Mouse (Mus musculus) bone marrow, adult 2 months (tissue): Measurements from ENCODE around the gene Gas6. TPM values are rescaled to one million over a fixed set of nuclear protein-coding genes. Genes with fewer than 3 reads are reported as not detected.

ENCODE experiments used
- H3K27ac ChIP-seq: fragments of 200-500 bp; 2 replicates; pipeline ENCODE4 v1.5.1; 2012; ENCODE audit warnings: low read depth, mild to moderate bottlenecking, control low read depth, inconsistent platforms, low read length; ENCODE audit not compliant: control insufficient read depth, poor library complexity, insufficient read depth
- H3K4me1 ChIP-seq: fragments of 200-500 bp; 2 replicates; pipeline ENCODE4 v1.6.1; 2011; ENCODE audit warnings: low read length; ENCODE audit not compliant: control insufficient read depth, insufficient read depth
- H3K4me3 ChIP-seq: fragments of 200-500 bp; replicated peaks from 2 replicates; pipeline ENCODE3; 2011; ENCODE audit warnings: mild to moderate bottlenecking, low read depth, low read length, control low read depth; ENCODE audit not compliant: control insufficient read depth
- CTCF ChIP-seq: fragments of 200-500 bp; IDR thresholded peaks from 2 replicates; pipeline ENCODE4 v1.5.1; 2011; ENCODE audit warnings: low read length, control low read depth; ENCODE audit not compliant: control insufficient read depth, insufficient read depth
- POLR2A ChIP-seq: fragments of 200-500 bp; IDR thresholded peaks from 2 replicates; pipeline ENCODE4 v1.6.1; 2011; ENCODE audit warnings: low read depth, mild to moderate bottlenecking, control low read depth, low read length, borderline replicate concordance; ENCODE audit not compliant: control insufficient read depth
- WGBS: fragments of 180-500 bp; shearing (Covaris S2); methylation state at CpG from one replicate; pipeline ENCODE4 v1.1.7; 2018; 5-methylcytosine and 5-hydroxymethylcytosine counted together
- polyA plus RNA-seq: library from polyadenylated mRNA; stranded (reverse); fragments of >200 nt; gene quantifications from 2 replicates; pipeline ENCODE4 v1.2.4, GENCODE M21; 2011; ENCODE audit warnings: low replicate concordance; ENCODE audit not compliant: missing spikeins, insufficient read depth, insufficient read length

Gas6 gene
- polyA plus RNA-seq, 1 experiment = 50.8 TPM

- no peak overlapping the region for H3K27ac ChIP-seq
- H3K4me3 ChIP-seq = no peak overlapping the region
- TF ChIP-seq POLR2A (no peak), CTCF (no peak)
- no peaks in the 10 kb centered on the region; the same call in 1 of the 2 replicates for H3K4me1 ChIP-seq
- 63% methylated on average over 6 of the region's 6 CpGs for WGBS
Measured at GRCm38 (mm10) chr8:13512677-13513076, 18.4 kb upstream of the Gas6 start.

- Histone ChIP-seq H3K4me1 (no peaks in the 10 kb centered on the region; the same call in 1 of the 2 replicates), H3K4me3 (no peak overlapping the region), H3K27ac (no peak overlapping the region)
- TF ChIP-seq CTCF = no peak
- no peak for TF ChIP-seq POLR2A
- 84% methylated on average over 5 of the region's 5 CpGs for WGBS
Measured at GRCm38 (mm10) chr8:13512016-13512415, 17.7 kb upstream of the Gas6 start.

DNA sequence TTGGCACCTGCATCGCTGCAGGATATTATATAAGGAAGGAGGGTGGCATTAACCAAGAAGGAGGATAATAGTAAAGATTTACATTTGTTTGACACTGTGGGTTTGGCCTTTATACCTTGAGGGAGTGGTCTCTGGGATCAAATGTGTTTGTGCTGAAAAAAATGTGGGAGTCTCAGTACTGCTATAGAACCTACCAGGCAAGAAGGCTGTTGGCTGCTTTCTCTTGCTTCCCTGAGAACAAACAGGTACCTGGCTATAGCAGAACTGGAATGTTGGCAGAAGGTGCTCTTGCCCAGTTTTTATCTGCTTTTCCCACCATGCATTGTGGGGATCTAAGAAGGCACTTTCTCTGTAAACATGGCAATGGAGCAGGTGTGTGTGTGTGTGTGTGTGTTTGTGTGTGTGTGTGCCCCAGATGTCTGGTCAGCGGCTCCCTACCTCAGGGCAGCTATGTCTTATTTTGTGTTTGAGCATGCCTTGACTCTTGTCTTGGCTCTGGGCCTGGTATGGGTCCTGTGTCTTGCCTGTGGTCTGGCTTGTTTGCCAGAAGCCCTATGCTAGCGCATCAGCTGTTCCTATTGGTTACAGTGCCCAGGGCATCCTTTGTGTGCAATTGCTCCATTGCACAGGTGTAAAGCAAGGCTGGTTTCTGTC lies 13.1 kb upstream of the Gas6 start:
- H3K4me3 ChIP-seq = no peak overlapping the region
- no peaks in the 10 kb centered on the region; the same call in 1 of the 2 replicates for H3K4me1 ChIP-seq
- TF ChIP-seq POLR2A (no peak), CTCF (no peak)
- H3K27ac ChIP-seq = no peak overlapping the region
- 62% methylated on average over 3 of the region's 3 CpGs for WGBS

DNA sequence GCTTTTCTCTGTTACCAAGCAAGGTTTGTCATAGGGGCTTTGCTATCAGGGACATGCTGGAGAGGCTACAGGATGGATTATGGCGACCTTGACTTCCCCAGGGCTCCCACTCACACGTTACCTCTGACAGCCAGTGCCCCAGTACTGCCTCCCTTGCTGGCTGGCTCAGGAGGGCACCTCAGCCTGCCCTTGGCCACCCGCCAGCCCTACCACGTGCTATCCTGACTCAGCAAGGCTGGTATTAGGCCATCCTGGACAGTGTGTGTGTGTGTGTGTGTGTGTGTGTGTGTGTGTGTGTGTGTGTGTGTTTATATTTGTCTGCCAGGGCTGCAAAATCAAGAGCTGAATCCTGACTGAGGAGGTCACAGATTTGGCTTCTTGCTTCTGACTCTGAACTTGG lies 12.6 kb upstream of the Gas6 start:
- no peaks in the 10 kb centered on the region; the same call in 1 of the 2 replicates for H3K4me1 ChIP-seq
- no peak for TF ChIP-seq POLR2A
- TF ChIP-seq CTCF = no peak

DNA sequence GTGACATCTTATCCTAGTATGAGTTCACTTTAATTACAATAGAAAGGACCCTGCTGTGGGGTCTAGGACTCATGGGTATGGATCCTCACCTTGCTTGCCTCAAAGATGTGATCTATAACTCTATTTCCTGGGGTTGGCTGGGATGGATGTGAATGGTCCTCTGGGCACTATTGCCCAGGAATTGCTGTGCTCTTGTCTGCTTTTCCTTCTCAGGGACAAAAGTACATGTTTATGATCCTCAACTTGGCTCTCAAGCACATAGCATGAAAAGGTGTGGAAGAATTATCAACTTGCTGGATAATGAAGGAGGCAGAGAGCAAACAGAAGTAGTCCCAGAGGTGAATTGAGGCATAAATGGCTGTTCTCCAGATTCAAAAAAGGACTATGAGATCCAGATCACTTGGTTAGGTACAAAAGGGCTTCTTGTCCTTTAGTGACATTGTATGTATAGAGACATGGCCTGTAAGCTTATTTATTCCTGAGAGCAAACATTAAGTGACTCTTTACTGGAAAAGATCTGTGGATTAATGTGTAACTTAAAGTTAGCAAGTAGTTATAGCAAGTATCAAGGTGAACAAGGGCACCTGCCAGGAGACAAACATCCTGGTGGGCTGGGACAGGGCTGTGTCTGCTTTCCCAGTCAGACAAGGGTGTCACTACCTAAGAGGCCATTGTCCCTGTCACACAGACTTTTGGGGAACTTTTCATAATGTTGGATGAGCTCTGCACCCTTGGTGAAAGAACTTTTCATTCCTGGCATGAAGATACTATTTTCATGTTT lies 10.8 kb upstream of the Gas6 start:
- TF ChIP-seq CTCF = no peak
- no peak for TF ChIP-seq POLR2A
- Histone ChIP-seq H3K4me3 (no peak overlapping the region), H3K27ac (no peak overlapping the region), H3K4me1 (no peaks in the 10 kb centered on the region; the same call in 1 of the 2 replicates)

More for the DNA sequence above, 12.6 kb upstream of the Gas6 start:
- WGBS = 3% methylated on average over 4 of the region's 4 CpGs
- no peak overlapping the region for H3K27ac ChIP-seq
- no peak overlapping the region for H3K4me3 ChIP-seq

GRCm38 (mm10) chr8:13503936-13504606 lies 9.8 kb upstream of the Gas6 start:
- Histone ChIP-seq H3K4me1 (no peaks in the 10 kb centered on the region; the same call in 1 of the 2 replicates), H3K4me3 (no peak overlapping the region), H3K27ac (no peak overlapping the region)
- TF ChIP-seq POLR2A (no peak), CTCF (no peak)
- WGBS = 5% methylated on average over 8 of the region's 8 CpGs

DNA sequence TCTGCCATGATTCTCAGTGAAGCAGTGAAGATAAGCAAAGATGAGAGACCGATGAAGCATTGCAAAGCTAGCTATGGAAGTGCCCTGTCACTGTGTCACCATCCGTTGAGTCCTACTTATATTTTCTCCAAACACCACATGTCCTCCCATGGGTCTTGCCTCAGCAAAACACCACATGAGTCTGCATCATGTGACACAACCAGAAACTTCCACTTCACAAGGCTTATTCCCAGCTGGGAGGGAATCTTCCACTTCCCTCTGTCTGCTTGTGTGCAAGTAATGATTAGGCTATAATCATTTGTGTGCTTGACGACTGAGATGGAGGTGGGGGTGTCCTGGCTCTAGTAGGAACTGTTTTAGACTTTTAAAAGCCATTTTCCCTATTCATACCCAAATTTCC lies 6.9 kb upstream of the Gas6 start:
- WGBS = 57% methylated on average over 3 of the region's 3 CpGs
- Histone ChIP-seq H3K4me1 (no peaks in the 10 kb centered on the region; the same call in 1 of the 2 replicates), H3K4me3 (no peak overlapping the region), H3K27ac (no peak overlapping the region)
- no peak for TF ChIP-seq CTCF

DNA sequence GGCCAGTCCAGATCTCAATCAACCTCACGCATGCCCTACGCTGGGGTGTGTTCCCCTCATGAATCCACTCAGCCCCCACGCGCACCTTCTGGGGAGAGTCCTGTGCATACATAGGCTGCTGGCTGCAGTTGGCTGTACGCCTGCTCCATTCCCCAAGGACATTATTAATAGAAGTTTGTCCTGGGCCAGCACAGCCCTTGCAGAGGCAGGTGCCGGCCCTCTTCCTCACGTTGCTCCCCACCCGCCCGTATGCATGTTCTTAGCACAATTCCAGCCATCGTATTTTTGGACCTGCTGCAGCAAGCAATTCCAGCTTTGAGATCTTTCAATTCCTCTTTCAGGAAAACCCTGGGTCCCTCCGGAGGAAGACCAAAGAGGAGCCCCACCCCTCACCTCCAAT lies 1.3 kb downstream of the Gas6 start:
- no peaks in the 10 kb centered on the region for H3K4me1 ChIP-seq
- WGBS = 69% methylated on average over 11 of the region's 11 CpGs
- H3K27ac ChIP-seq = no peak overlapping the region
- H3K4me3 ChIP-seq = no peak overlapping the region
- TF ChIP-seq POLR2A = no peak
- no peak for TF ChIP-seq CTCF
